Mouse (Mus musculus) MEL (cell line): ENCODE data around the gene Sgca. TPM values are rescaled to one million over a fixed set of nuclear protein-coding genes. Genes with fewer than 3 reads are reported as not detected.

Experiments used
- DNase-seq: peaks from one replicate; pipeline ENCODE4 v3.0.0; 2011; ENCODE audit warnings: low read depth, low spot score
- H3K27ac ChIP-seq: 2 replicates; pipeline ENCODE4 v1.5.1; 2012; ENCODE audit warnings: low read depth, mild to moderate bottlenecking, control low read depth, low read length, moderate library complexity; ENCODE audit not compliant: control insufficient read depth
- H3K27me3 ChIP-seq, 2 experiments: fragments of 150-350 bp in 1 of 2; sonication (generic) in 1 of 2; 2 replicates each; pipeline ENCODE4 v1.6.1; 2012; ENCODE audit warnings: low read length in 2 of 2, mild to moderate bottlenecking in 2 of 2, improper control_type of control experiment in 1 of 2, moderate library complexity in 1 of 2; ENCODE audit not compliant: insufficient read depth in 2 of 2, control insufficient read depth in 1 of 2
- H3K36me3 ChIP-seq, 2 experiments: 2 replicates each; pipeline ENCODE4 v1.6.1; 2012 to 2014; ENCODE audit warnings: low read length in 2 of 2, improper control_type of control experiment in 1 of 2, inconsistent platforms in 1 of 2, mild to moderate bottlenecking in 1 of 2; ENCODE audit not compliant: insufficient read depth in 2 of 2, control insufficient read depth in 1 of 2
- H3K4me1 ChIP-seq, 2 experiments: fragments of 150-350 bp in 1 of 2; sonication (generic) in 1 of 2; 2 replicates each; pipeline ENCODE4 v1.6.1; 2012; ENCODE audit warnings: low read length in 2 of 2, improper control_type of control experiment in 1 of 2, mild to moderate bottlenecking in 1 of 2; ENCODE audit not compliant: insufficient read depth in 2 of 2, control insufficient read depth in 1 of 2
- H3K4me3 ChIP-seq, 2 experiments: fragments of 150-350 bp in 1 of 2; sonication (generic) in 1 of 2; 2 replicates each; pipeline ENCODE4 v1.5.1; 2012; ENCODE audit warnings: low read depth in 2 of 2, low read length in 2 of 2, mild to moderate bottlenecking in 2 of 2, moderate library complexity in 2 of 2, control low read depth in 1 of 2, improper control_type of control experiment in 1 of 2; ENCODE audit not compliant: control insufficient read depth in 1 of 2, insufficient read depth in 1 of 2
- H3K79me2 ChIP-seq: 2 replicates; pipeline ENCODE4 v1.6.1; 2012; ENCODE audit warnings: mild to moderate bottlenecking, low read length, moderate library complexity; ENCODE audit not compliant: control insufficient read depth, poor library complexity, insufficient read depth
- H3K9ac ChIP-seq: 2 replicates; pipeline ENCODE4 v1.6.1; 2012; ENCODE audit warnings: low read depth, mild to moderate bottlenecking, control low read depth, low read length, moderate library complexity; ENCODE audit not compliant: control insufficient read depth, poor library complexity, severe bottlenecking
- H3K9me3 ChIP-seq: fragments of 150-350 bp; sonication (generic); replicated peaks from 2 replicates; pipeline ENCODE4 v1.6.1; 2012; ENCODE audit warnings: mild to moderate bottlenecking, low read length, improper control_type of control experiment, moderate library complexity; ENCODE audit not compliant: insufficient read depth
- BHLHE40 ChIP-seq: IDR thresholded peaks from 2 replicates; pipeline ENCODE4 v1.6.1; 2012; ENCODE audit warnings: low read depth, mild to moderate bottlenecking, inconsistent platforms, low read length, improper control_type of control experiment, borderline replicate concordance
- CHD2 ChIP-seq: IDR thresholded peaks from 2 replicates; pipeline ENCODE4 v1.6.1; 2011; ENCODE audit warnings: low read length, improper control_type of control experiment
- E2F4 ChIP-seq: IDR thresholded peaks from 2 replicates; pipeline ENCODE4 v1.6.1; 2011; ENCODE audit warnings: low read depth, low read length, improper control_type of control experiment, borderline replicate concordance
- ETS1 ChIP-seq: IDR thresholded peaks from 2 replicates; pipeline ENCODE4 v1.6.1; 2012; ENCODE audit warnings: low read depth, mild to moderate bottlenecking, inconsistent platforms, low read length, improper control_type of control experiment, moderate library complexity
- GABPA ChIP-seq: IDR thresholded peaks from 2 replicates; pipeline ENCODE4 v1.6.1; 2012; ENCODE audit warnings: low read depth, mild to moderate bottlenecking, inconsistent platforms, low read length, improper control_type of control experiment, moderate library complexity
- HCFC1 ChIP-seq: IDR thresholded peaks from 2 replicates; pipeline ENCODE4 v1.6.1; 2012; ENCODE audit warnings: low read depth, mild to moderate bottlenecking, inconsistent platforms, low read length, improper control_type of control experiment, moderate library complexity
- MAFK ChIP-seq: IDR thresholded peaks from 2 replicates; pipeline ENCODE4 v1.6.1; 2011; ENCODE audit warnings: low read depth, mild to moderate bottlenecking, low read length, improper control_type of control experiment, borderline replicate concordance
- MAX ChIP-seq: IDR thresholded peaks from 2 replicates; pipeline ENCODE4 v1.6.1; 2011; ENCODE audit warnings: low read length, improper control_type of control experiment
- MAZ ChIP-seq: IDR thresholded peaks from 2 replicates; pipeline ENCODE4 v1.6.1; 2012; ENCODE audit warnings: low read depth, mild to moderate bottlenecking, inconsistent platforms, low read length, improper control_type of control experiment
- MEF2A ChIP-seq: IDR thresholded peaks from 2 replicates; pipeline ENCODE4 v1.6.1; 2014; ENCODE audit warnings: low read depth, mild to moderate bottlenecking, inconsistent platforms, low read length, improper control_type of control experiment; ENCODE audit not compliant: poor library complexity, insufficient replicate concordance, severe bottlenecking; ENCODE audit errors: extremely low read depth
- MXI1 ChIP-seq: IDR thresholded peaks from 2 replicates; pipeline ENCODE4 v1.6.1; 2011; ENCODE audit warnings: mild to moderate bottlenecking, low read depth, low read length, improper control_type of control experiment
- MYC ChIP-seq: IDR thresholded peaks from 2 replicates; pipeline ENCODE4 v1.6.1; 2011; ENCODE audit warnings: low read depth, mild to moderate bottlenecking, low read length, improper control_type of control experiment, moderate library complexity
- NELFE ChIP-seq: IDR thresholded peaks from 2 replicates; pipeline ENCODE4 v1.6.1; 2011; ENCODE audit warnings: low read depth, low read length, improper control_type of control experiment
- POLR2A ChIP-seq, 2 experiments: IDR thresholded peaks; 2 replicates each; pipeline ENCODE4 v1.6.1; 2011 to 2012; ENCODE audit warnings: low read length in 2 of 2, mild to moderate bottlenecking in 2 of 2, control low read depth in 1 of 2, improper control_type of control experiment in 1 of 2, low read depth in 1 of 2, moderate library complexity in 1 of 2; ENCODE audit not compliant: control insufficient read depth in 1 of 2, insufficient read depth in 1 of 2, poor library complexity in 1 of 2
- POLR2AphosphoS2 ChIP-seq: IDR thresholded peaks from 2 replicates; pipeline ENCODE4 v1.6.1; 2011; ENCODE audit warnings: low read length, improper control_type of control experiment
- POLR2AphosphoS5 ChIP-seq: IDR thresholded peaks from 2 replicates; pipeline ENCODE4 v1.6.1; 2012; ENCODE audit warnings: low read depth, borderline replicate concordance, mild to moderate bottlenecking, inconsistent platforms, low read length, moderate library complexity, mixed read lengths
- RAD21 ChIP-seq: IDR thresholded peaks from 2 replicates; pipeline ENCODE4 v1.6.1; 2011; ENCODE audit warnings: mild to moderate bottlenecking, low read depth, low read length, improper control_type of control experiment
- RCOR1 ChIP-seq: IDR thresholded peaks from 2 replicates; pipeline ENCODE4 v1.6.1; 2012; ENCODE audit warnings: low read depth, mild to moderate bottlenecking, inconsistent platforms, low read length, improper control_type of control experiment
- SMC3 ChIP-seq: IDR thresholded peaks from 2 replicates; pipeline ENCODE4 v1.6.1; 2011; ENCODE audit warnings: low read depth, low read length, improper control_type of control experiment
- TAL1 ChIP-seq: IDR thresholded peaks from 2 replicates; pipeline ENCODE4 v1.6.1; 2012; ENCODE audit warnings: mild to moderate bottlenecking, inconsistent platforms, low read length, moderate library complexity, mixed read lengths
- TCF12 ChIP-seq: IDR thresholded peaks from 2 replicates; pipeline ENCODE4 v1.6.1; 2014; ENCODE audit warnings: low read depth, mild to moderate bottlenecking, inconsistent platforms, low read length, improper control_type of control experiment, moderate library complexity
- USF1 ChIP-seq: IDR thresholded peaks from 2 replicates; pipeline ENCODE4 v1.6.1; 2014; ENCODE audit warnings: low read depth, mild to moderate bottlenecking, inconsistent platforms, low read length, improper control_type of control experiment, moderate library complexity
- USF2 ChIP-seq, 2 experiments: IDR thresholded peaks; 2 replicates each; pipeline ENCODE4 v1.6.1; 2011 to 2012; ENCODE audit warnings: improper control_type of control experiment in 2 of 2, low read length in 2 of 2, borderline replicate concordance in 1 of 2, inconsistent platforms in 1 of 2, low read depth in 1 of 2, mild to moderate bottlenecking in 1 of 2; ENCODE audit not compliant: insufficient read depth in 1 of 2
- ZKSCAN1 ChIP-seq: IDR thresholded peaks from 2 replicates; pipeline ENCODE4 v1.6.1; 2012; ENCODE audit warnings: low read depth, mild to moderate bottlenecking, inconsistent platforms, low read length, improper control_type of control experiment, moderate library complexity
- polyA plus RNA-seq, 2 experiments: library from polyadenylated mRNA; stranded (reverse) in 1 of 2; unstranded in 1 of 2; fragments of >175 nt in 1 of 2; fragments of >200 nt in 1 of 2; gene quantifications; 2 replicates each; pipeline versions ENCODE4 v1.2.1 to v1.2.4; 2012; ENCODE audit warnings: low replicate concordance in 2 of 2, low read depth in 1 of 2; ENCODE audit not compliant: insufficient read length in 2 of 2, insufficient read depth in 1 of 2, missing spikeins in 1 of 2
- total RNA-seq: library from RNA; depleted of rRNA; stranded (reverse); fragments of 300-350 nt; gene quantifications from 2 replicates; pipeline ENCODE4 v1.2.3, GENCODE M21; 2012

The Sgca gene
- total and polyA plus RNA-seq, 3 experiments, result not detected

GRCm38 (mm10) chr11:95000548-95000947 lies 24.4 kb upstream of the Sgca start (continued):
- no peak for TF ChIP-seq USF2 (IDR thresholded peaks at IDR 0.05; ENCODE audit: borderline replicate concordance in 1 of 2, insufficient read depth in 1 of 2, low read depth in 1 of 2, low read length in 2 of 2)

GRCm38 (mm10) chr11:95000128-95000527 lies 24.0 kb upstream of the Sgca start:
- no peaks in the 10 kb centered on the region for H3K27me3 ChIP-seq
- H3K9me3 ChIP-seq, result no peaks in the 10 kb centered on the region
- H3K79me2 ChIP-seq, result peaks cover 48% of the 10 kb centered on the region
- H3K4me3 ChIP-seq, result no peak overlapping the region
- H3K27ac ChIP-seq, result peak overlapping the region; percentile 63
- DNase-seq, result no peak
- H3K9ac ChIP-seq, result peak overlapping the region; percentile 25
- peaks cover 40 to 77% of the 10 kb centered on the region in 2 experiments for H3K4me1 ChIP-seq
- TF ChIP-seq MAZ, result no peak
- TF ChIP-seq GABPA, result no peak
- no peak for TF ChIP-seq POLR2A (IDR thresholded peaks at IDR 0.05; ENCODE audit: control insufficient read depth in 1 of 2, insufficient read depth in 1 of 2, low read depth in 1 of 2, low read length in 2 of 2, poor library complexity in 1 of 2)
- no peak for TF ChIP-seq RAD21
- peak; percentile 21; the same call in 1 of the 2 replicates for TF ChIP-seq NELFE
- no peak for TF ChIP-seq MAX
- H3K36me3 ChIP-seq, result peaks cover 10 to 72% of the 10 kb centered on the region in 2 experiments

DNA sequence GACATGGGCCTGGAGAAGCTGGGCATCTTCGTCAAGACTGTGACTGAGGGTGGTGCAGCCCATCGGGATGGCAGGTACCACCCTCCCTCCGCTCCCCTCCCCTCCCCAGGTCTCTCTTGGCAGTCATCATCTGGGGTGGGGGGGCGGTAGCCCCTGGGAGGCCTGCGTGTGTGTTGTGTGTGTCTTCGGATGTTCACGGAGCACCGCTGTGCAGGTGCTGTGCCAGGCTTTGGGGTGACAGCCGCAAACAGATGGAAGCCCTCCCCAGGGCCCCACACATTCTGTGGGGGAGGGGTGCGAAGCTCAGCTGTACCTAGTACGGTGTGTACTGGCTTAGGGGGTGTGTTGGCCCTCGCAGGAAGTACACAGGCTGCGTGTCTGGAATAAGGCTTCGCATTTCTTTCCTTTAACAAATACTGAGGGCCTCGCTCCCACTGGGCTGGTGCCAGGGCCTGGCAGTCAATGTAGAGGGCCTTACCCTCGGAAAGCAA lies 22.0 kb upstream of the Sgca start:
- H3K4me1 ChIP-seq, result peaks cover 45 to 78% of the 10 kb centered on the region in 2 experiments
- no peak for TF ChIP-seq GABPA
- TF ChIP-seq MAZ, result 0 out of 2 replicates have a peak, but pooled peaks have one; percentile 11
- peak overlapping the region; percentile 77 for H3K27ac ChIP-seq
- peak overlapping the region; percentile 6 to 15 for H3K4me3 ChIP-seq
- no peaks in the 10 kb centered on the region for H3K27me3 ChIP-seq
- peak overlapping the region; percentile 43 for H3K9ac ChIP-seq
- no peaks in the 10 kb centered on the region for H3K9me3 ChIP-seq
- H3K79me2 ChIP-seq, result peaks cover 68% of the 10 kb centered on the region
- H3K36me3 ChIP-seq, result peaks cover 10 to 66% of the 10 kb centered on the region in 2 experiments
- peak; percentile 41 for DNase-seq

GRCm38 (mm10) chr11:94997596-94997995 lies 21.5 kb upstream of the Sgca start:
- Histone ChIP-seq H3K4me3 (peak overlapping the region; percentile 6 to 15), H3K79me2 (peaks cover 73% of the 10 kb centered on the region), H3K36me3 (peaks cover 10 to 63% of the 10 kb centered on the region in 2 experiments), H3K4me1 (peaks cover 45 to 73% of the 10 kb centered on the region in 2 experiments), H3K27ac (peak overlapping the region; percentile 77), H3K27me3 (no peaks in the 10 kb centered on the region), H3K9ac (peak overlapping the region; percentile 43), H3K9me3 (no peaks in the 10 kb centered on the region)
- peak; percentile 93 for DNase-seq
- TF ChIP-seq E2F4 (no peak), MAZ (0 out of 2 replicates have a peak, but pooled peaks have one; percentile 66), USF1 (no peak; the same call in 1 of the 2 replicates), POLR2AphosphoS2 (peak; percentile 62; the same call in 1 of the 2 replicates), TAL1 (peak; percentile 82), HCFC1 (peak; percentile 70), CHD2 (no peak), ETS1 (peak; percentile 90), ZKSCAN1 (no peak), MYC (0 out of 2 replicates have a peak, but pooled peaks have one; percentile 52), RCOR1 (peak; percentile 76), MXI1 (peak; percentile 78), SMC3 (no peak), TCF12 (peak; percentile 93), MAFK (no peak), BHLHE40 (no peak), MEF2A (no peak), GABPA (no peak), POLR2AphosphoS5 (no peak)
